Mouse (Mus musculus): ENCODE results near the gene Taar7f. TPM values are rescaled to one million over a fixed set of nuclear protein-coding genes. Genes with fewer than 3 reads are reported as not detected.
"Not testable (repeated sequence)": the region's sequence is repeated elsewhere in the genome, so short reads cannot be mapped to it uniquely, and the experiment has no call there.

Taar7f gene
- not detected in 2 replicates for polyA plus RNA-seq (2012; rRNA removed)

- no peak for DNase-seq (ENCODE audit: low spot score)
Measured at GRCm38 (mm10) chr10:24049210-24049609, at the start of gene Taar7f. TSS of gene Taar7f (plus strand) at chr10:24049510.

GRCm38 (mm10) chr10:23999639-24000038 lies 49.7 kb upstream of the Taar7f start, which contains the start of gene Taar7b:
TSS of gene Taar7b (plus strand) at chr10:23999939.
- DNase-seq (ENCODE audit: low spot score): no peak

- DNase-seq (ENCODE audit: low spot score): no peak
Measured at GRCm38 (mm10) chr10:24006442-24006841, 42.9 kb upstream of the Taar7f start.

GRCm38 (mm10) chr10:24007034-24007433 lies 42.3 kb upstream of the Taar7f start:
- no peak for DNase-seq (ENCODE audit: low spot score)

GRCm38 (mm10) chr10:24008143-24008542 lies 41.2 kb upstream of the Taar7f start:
- no peak for DNase-seq (ENCODE audit: low spot score)

GRCm38 (mm10) chr10:24026922-24027321 lies 22.4 kb upstream of the Taar7f start, which contains the start of gene Taar7d:
TSS of gene Taar7d (plus strand) at chr10:24027222.
- no peak for DNase-seq (ENCODE audit: low spot score)

GRCm38 (mm10) chr10:24031347-24031746 lies 18.0 kb upstream of the Taar7f start:
- no peak for DNase-seq (ENCODE audit: low spot score)

- DNase-seq (ENCODE audit: low spot score): no peak
Measured at GRCm38 (mm10) chr10:24037314-24037713, 12.0 kb upstream of the Taar7f start, which contains the start of gene Taar7e. TSS of gene Taar7e (plus strand) at chr10:24037614.

GRCm38 (mm10) chr10:24040120-24040869 lies 9.0 kb upstream of the Taar7f start:
- no peak for DNase-seq (ENCODE audit: low spot score)

GRCm38 (mm10) chr10:24052039-24052438 lies 2.7 kb downstream of the Taar7f start:
- DNase-seq (ENCODE audit: low spot score): no peak

- no peak for DNase-seq (ENCODE audit: low spot score)
Measured at GRCm38 (mm10) chr10:24058986-24059385, 9.7 kb downstream of the Taar7f start.

- not testable (repeated sequence) for DNase-seq (ENCODE audit: low spot score)
Measured at GRCm38 (mm10) chr10:24074751-24075150, 25.4 kb downstream of the Taar7f start.

GRCm38 (mm10) chr10:24076200-24076599 lies 26.9 kb downstream of the Taar7f start, which contains the start of gene Taar8a:
TSS of gene Taar8a (plus strand) at chr10:24076500.
- not testable (repeated sequence) for DNase-seq (ENCODE audit: low spot score)

GRCm38 (mm10) chr10:24080166-24080565 lies 30.9 kb downstream of the Taar7f start:
- no peak for DNase-seq (ENCODE audit: low spot score)

GRCm38 (mm10) chr10:24085936-24086335 lies 36.6 kb downstream of the Taar7f start:
- no peak for DNase-seq (ENCODE audit: low spot score)

- no peak for DNase-seq (ENCODE audit: low spot score)
Measured at GRCm38 (mm10) chr10:24086555-24086954, 37.2 kb downstream of the Taar7f start.

- DNase-seq (ENCODE audit: low spot score): no peak
Measured at GRCm38 (mm10) chr10:24087168-24087567, 37.9 kb downstream of the Taar7f start.

- DNase-seq (ENCODE audit: low spot score): no peak
Measured at GRCm38 (mm10) chr10:24092194-24092593, 42.9 kb downstream of the Taar7f start, which contains the start of gene Taar8b. TSS of gene Taar8b (minus strand) at chr10:24092294.

- not testable (repeated sequence) for DNase-seq (ENCODE audit: low spot score)
Measured at GRCm38 (mm10) chr10:24097010-24097409, 47.7 kb downstream of the Taar7f start.

All from urinary bladder, adult 2 months (tissue).